Mouse (Mus musculus) yolk sac, embryonic 10.5 days (tissue): Measurements from ENCODE around the gene Sult1a1.
A peak's percentile ranks its signal among the peaks of the same experiment; 100 is the strongest.
"Not testable (repeated sequence)": the region's sequence is repeated elsewhere in the genome, so short reads cannot be mapped to it uniquely, and the experiment has no call there.

Experiments
- DNase-seq: peaks from one replicate; pipeline ENCODE4 v3.0.0-alpha.2; 2017; ENCODE audit warnings: low spot score

The Sult1a1 gene

GRCm38 (mm10) chr7:126696886-126697285 is 20.7 kb upstream of the Sult1a1 start:
- no peak for DNase-seq

GRCm38 (mm10) chr7:126696303-126696702 is 20.1 kb upstream of the Sult1a1 start:
- DNase-seq: no peak

GRCm38 (mm10) chr7:126695631-126696207 is 19.5 kb upstream of the Sult1a1 start, which contains the start of gene Slx1b:
Slx1b (minus strand) TSS chr7:126695784.
- DNase-seq: peak; percentile 95

- no peak for DNase-seq
Measured at GRCm38 (mm10) chr7:126695210-126695611, 19.0 kb upstream of the Sult1a1 start, which contains the start of gene Bola2. Bola2 (plus strand) TSS chr7:126695401.

GRCm38 (mm10) chr7:126694441-126695051 is 18.3 kb upstream of the Sult1a1 start:
- no peak for DNase-seq

GRCm38 (mm10) chr7:126693781-126694180 is 17.5 kb upstream of the Sult1a1 start:
- DNase-seq: no peak

GRCm38 (mm10) chr7:126693256-126693655 is 17.0 kb upstream of the Sult1a1 start:
- peak; percentile 67 for DNase-seq

GRCm38 (mm10) chr7:126692426-126692825 is 16.2 kb upstream of the Sult1a1 start:
- no peak for DNase-seq

GRCm38 (mm10) chr7:126691676-126692075 is 15.4 kb upstream of the Sult1a1 start:
- DNase-seq: no peak

GRCm38 (mm10) chr7:126690737-126691136 is 14.5 kb upstream of the Sult1a1 start:
- no peak for DNase-seq

- DNase-seq: no peak
Measured at GRCm38 (mm10) chr7:126689021-126689420, 12.8 kb upstream of the Sult1a1 start.

GRCm38 (mm10) chr7:126688156-126688555 is 11.9 kb upstream of the Sult1a1 start:
- not testable (repeated sequence) for DNase-seq

- DNase-seq: no peak
Measured at GRCm38 (mm10) chr7:126681221-126681620, 5.0 kb upstream of the Sult1a1 start.

GRCm38 (mm10) chr7:126679683-126680082 is 3.5 kb upstream of the Sult1a1 start:
- DNase-seq: no peak

- peak; percentile 68 for DNase-seq
Measured at GRCm38 (mm10) chr7:126678545-126679341, 2.5 kb upstream of the Sult1a1 start.

GRCm38 (mm10) chr7:126676631-126677220 is 494 bp upstream of the Sult1a1 start:
- DNase-seq: no peak

GRCm38 (mm10) chr7:126675104-126675503 is 1.1 kb downstream of the Sult1a1 start:
- DNase-seq: no peak

- DNase-seq: no peak
Measured at GRCm38 (mm10) chr7:126672111-126672510, 4.1 kb downstream of the Sult1a1 start.

GRCm38 (mm10) chr7:126670152-126670551 is 6.1 kb downstream of the Sult1a1 start:
- DNase-seq: no peak

- no peak for DNase-seq
Measured at GRCm38 (mm10) chr7:126668452-126668851, 7.8 kb downstream of the Sult1a1 start.

- peak; percentile 28 for DNase-seq
Measured at GRCm38 (mm10) chr7:126667495-126668090, 8.6 kb downstream of the Sult1a1 start.

GRCm38 (mm10) chr7:126665269-126665668 is 11.0 kb downstream of the Sult1a1 start:
- no peak for DNase-seq
